Mouse (Mus musculus): ENCODE results near the gene 1700024G13Rik.
"Not testable (repeated sequence)": the region's sequence is repeated elsewhere in the genome, so short reads cannot be mapped to it uniquely, and the experiment has no call there.

Gene 1700024G13Rik

GRCm38 (mm10) chr14:32388196-32388595 lies at the start of gene 1700024G13Rik:
Gene 1700024G13Rik (minus strand): TSS chr14:32388391.
- no peak for DNase-seq

GRCm38 (mm10) chr14:32437352-32437793 lies 49.2 kb upstream of the 1700024G13Rik start:
- no peak for DNase-seq

GRCm38 (mm10) chr14:32429030-32429602 lies 40.9 kb upstream of the 1700024G13Rik start:
- no peak for DNase-seq

- peak; percentile 73 for DNase-seq
These were observed 35.8 kb upstream of the 1700024G13Rik start for GRCm38 (mm10) chr14:32423946-32424345.

- DNase-seq, result no peak
These were observed 30.6 kb upstream of the 1700024G13Rik start for GRCm38 (mm10) chr14:32418747-32419146.

GRCm38 (mm10) chr14:32412075-32412474 lies 23.9 kb upstream of the 1700024G13Rik start:
- no peak for DNase-seq

- DNase-seq, result no peak
These were observed 21.9 kb upstream of the 1700024G13Rik start for GRCm38 (mm10) chr14:32410084-32410483.

GRCm38 (mm10) chr14:32405399-32405798 lies 17.2 kb upstream of the 1700024G13Rik start:
- not testable (repeated sequence) for DNase-seq

- DNase-seq, result peak; percentile 17
These were observed 6.6 kb downstream of the 1700024G13Rik start for GRCm38 (mm10) chr14:32381619-32382018.

- DNase-seq, result peak; percentile 41
These were observed 7.1 kb downstream of the 1700024G13Rik start for GRCm38 (mm10) chr14:32381066-32381465.

GRCm38 (mm10) chr14:32380099-32380480 lies 8.1 kb downstream of the 1700024G13Rik start:
- DNase-seq, result no peak

GRCm38 (mm10) chr14:32379395-32380098 lies 8.6 kb downstream of the 1700024G13Rik start:
- no peak for DNase-seq

- DNase-seq, result no peak
These were observed 15.7 kb downstream of the 1700024G13Rik start for GRCm38 (mm10) chr14:32372510-32372909.

GRCm38 (mm10) chr14:32369756-32370155 lies 18.4 kb downstream of the 1700024G13Rik start:
- DNase-seq, result no peak

GRCm38 (mm10) chr14:32364359-32364758 lies 23.8 kb downstream of the 1700024G13Rik start:
- no peak for DNase-seq

- DNase-seq, result not testable (repeated sequence)
These were observed 36.8 kb downstream of the 1700024G13Rik start for GRCm38 (mm10) chr14:32351181-32351920.

GRCm38 (mm10) chr14:32347307-32347706 lies 40.9 kb downstream of the 1700024G13Rik start:
- no peak for DNase-seq

- no peak for DNase-seq
These were observed 43.5 kb downstream of the 1700024G13Rik start for GRCm38 (mm10) chr14:32344694-32345093.

- DNase-seq, result no peak
These were observed 44.0 kb downstream of the 1700024G13Rik start for GRCm38 (mm10) chr14:32344176-32344575.

GRCm38 (mm10) chr14:32341823-32342222 lies 46.4 kb downstream of the 1700024G13Rik start:
- DNase-seq, result no peak

GRCm38 (mm10) chr14:32336547-32336946 lies 51.6 kb downstream of the 1700024G13Rik start:
- peak; percentile 91 for DNase-seq

- DNase-seq, result peak; percentile 76
These were observed 52.2 kb downstream of the 1700024G13Rik start for GRCm38 (mm10) chr14:32336021-32336420.
